Mouse (Mus musculus): ENCODE results near the gene Cpsf6. TPM values are rescaled to one million over a fixed set of nuclear protein-coding genes. Genes with fewer than 3 reads are reported as not detected.

The Cpsf6 gene
- polyA plus RNA-seq, 1 experiment, result 57.5 TPM

GRCm38 (mm10) chr10:117377431-117378290 is 2.2 kb downstream of the Cpsf6 start:
- peaks cover 2% of the 10 kb centered on the region; the same call in 1 of the 2 replicates for H3K4me1 ChIP-seq (ENCODE audit: control insufficient read depth, insufficient read depth, low read length)
- WGBS, result 22% methylated on average over 16 of the region's 16 CpGs
- no peak overlapping the region for H3K4me3 ChIP-seq (ENCODE audit: insufficient read depth, low read depth, low read length)
- no peak overlapping the region for H3K27ac ChIP-seq (ENCODE audit: insufficient read depth, low read depth, low read length)
- TF ChIP-seq POLR2A (IDR thresholded peaks at IDR 0.05; ENCODE audit: insufficient read depth, low read depth, low read length), result no peak
- no peak for TF ChIP-seq CTCF (IDR thresholded peaks at IDR 0.05; ENCODE audit: insufficient read depth, low read depth, low read length)

- WGBS, result under 1% methylated on average over 86 of the region's 86 CpGs
- H3K4me3 ChIP-seq (ENCODE audit: insufficient read depth, low read depth, low read length), result peak overlapping the region; percentile 97
These were observed 3.1 kb downstream of the Cpsf6 start for GRCm38 (mm10) chr10:117376580-117377189.

GRCm38 (mm10) chr10:117375841-117376579 is 3.8 kb downstream of the Cpsf6 start:
- H3K4me3 ChIP-seq (ENCODE audit: insufficient read depth, low read depth, low read length), result peak overlapping the region; percentile 97
- WGBS, result under 1% methylated on average over 74 of the region's 74 CpGs
- H3K4me1 ChIP-seq (ENCODE audit: control insufficient read depth, insufficient read depth, low read length), result peaks cover 2% of the 10 kb centered on the region; the same call in 1 of the 2 replicates
- TF ChIP-seq POLR2A (IDR thresholded peaks at IDR 0.05; ENCODE audit: insufficient read depth, low read depth, low read length) (no peak), CTCF (IDR thresholded peaks at IDR 0.05; ENCODE audit: insufficient read depth, low read depth, low read length) (no peak)
- peak overlapping the region; percentile 70 for H3K27ac ChIP-seq (ENCODE audit: insufficient read depth, low read depth, low read length)

More at GRCm38 (mm10) chr10:117376580-117377189, 3.1 kb downstream of the Cpsf6 start:
- TF ChIP-seq CTCF (IDR thresholded peaks at IDR 0.05; ENCODE audit: insufficient read depth, low read depth, low read length) (no peak), POLR2A (IDR thresholded peaks at IDR 0.05; ENCODE audit: insufficient read depth, low read depth, low read length) (peak; percentile 99)
- H3K27ac ChIP-seq (ENCODE audit: insufficient read depth, low read depth, low read length), result peak overlapping the region; percentile 70
- peaks cover 2% of the 10 kb centered on the region; the same call in 1 of the 2 replicates for H3K4me1 ChIP-seq (ENCODE audit: control insufficient read depth, insufficient read depth, low read length)

- Histone ChIP-seq H3K27ac (ENCODE audit: insufficient read depth, low read depth, low read length) (no peak overlapping the region), H3K4me3 (ENCODE audit: insufficient read depth, low read depth, low read length) (peak overlapping the region; percentile 30; the same call in 1 of the 2 replicates), H3K4me1 (ENCODE audit: control insufficient read depth, insufficient read depth, low read length) (peaks cover 2% of the 10 kb centered on the region; the same call in 1 of the 2 replicates)
- 14% methylated on average over 10 of the region's 10 CpGs for WGBS
- TF ChIP-seq POLR2A (IDR thresholded peaks at IDR 0.05; ENCODE audit: insufficient read depth, low read depth, low read length), result no peak
- TF ChIP-seq CTCF (IDR thresholded peaks at IDR 0.05; ENCODE audit: insufficient read depth, low read depth, low read length), result no peak
These were observed 4.7 kb downstream of the Cpsf6 start for GRCm38 (mm10) chr10:117375163-117375562.

- peaks cover 3% of the 10 kb centered on the region; the same call in 1 of the 2 replicates for H3K4me1 ChIP-seq (ENCODE audit: control insufficient read depth, insufficient read depth, low read length)
- WGBS, result 16% methylated on average over 3 of the region's 3 CpGs
These were observed 16.7 kb downstream of the Cpsf6 start for GRCm38 (mm10) chr10:117363106-117363505.

GRCm38 (mm10) chr10:117358891-117359290 is 20.9 kb downstream of the Cpsf6 start:
- Histone ChIP-seq H3K4me1 (ENCODE audit: control insufficient read depth, insufficient read depth, low read length) (peaks cover 3% of the 10 kb centered on the region; the same call in 1 of the 2 replicates), H3K27ac (ENCODE audit: insufficient read depth, low read depth, low read length) (no peak overlapping the region), H3K4me3 (ENCODE audit: insufficient read depth, low read depth, low read length) (no peak overlapping the region)
- TF ChIP-seq POLR2A (IDR thresholded peaks at IDR 0.05; ENCODE audit: insufficient read depth, low read depth, low read length), result no peak
- TF ChIP-seq CTCF (IDR thresholded peaks at IDR 0.05; ENCODE audit: insufficient read depth, low read depth, low read length), result no peak
- 84% methylated on average over 11 of the region's 11 CpGs for WGBS

More at GRCm38 (mm10) chr10:117363106-117363505, 16.7 kb downstream of the Cpsf6 start:
- Histone ChIP-seq H3K27ac (ENCODE audit: insufficient read depth, low read depth, low read length) (no peak overlapping the region), H3K4me3 (ENCODE audit: insufficient read depth, low read depth, low read length) (no peak overlapping the region)
- TF ChIP-seq POLR2A (IDR thresholded peaks at IDR 0.05; ENCODE audit: insufficient read depth, low read depth, low read length), result no peak
- TF ChIP-seq CTCF (IDR thresholded peaks at IDR 0.05; ENCODE audit: insufficient read depth, low read depth, low read length), result peak; percentile 34; the same call in 1 of the 2 replicates

- H3K4me1 ChIP-seq (ENCODE audit: control insufficient read depth, insufficient read depth, low read length), result no peaks in the 10 kb centered on the region
- WGBS, result 86% methylated on average over 4 of the region's 4 CpGs
- no peak for TF ChIP-seq CTCF (IDR thresholded peaks at IDR 0.05; ENCODE audit: insufficient read depth, low read depth, low read length)
- TF ChIP-seq POLR2A (IDR thresholded peaks at IDR 0.05; ENCODE audit: insufficient read depth, low read depth, low read length), result no peak
- no peak overlapping the region for H3K4me3 ChIP-seq (ENCODE audit: insufficient read depth, low read depth, low read length)
- no peak overlapping the region for H3K27ac ChIP-seq (ENCODE audit: insufficient read depth, low read depth, low read length)
These were observed 36.8 kb downstream of the Cpsf6 start for GRCm38 (mm10) chr10:117343000-117343399.

- TF ChIP-seq CTCF (IDR thresholded peaks at IDR 0.05; ENCODE audit: insufficient read depth, low read depth, low read length), result no peak
- TF ChIP-seq POLR2A (IDR thresholded peaks at IDR 0.05; ENCODE audit: insufficient read depth, low read depth, low read length), result no peak
- Histone ChIP-seq H3K27ac (ENCODE audit: insufficient read depth, low read depth, low read length) (no peak overlapping the region), H3K4me1 (ENCODE audit: control insufficient read depth, insufficient read depth, low read length) (no peaks in the 10 kb centered on the region), H3K4me3 (ENCODE audit: insufficient read depth, low read depth, low read length) (no peak overlapping the region)
- 54% methylated on average over 2 of the region's 2 CpGs for WGBS
These were observed 37.4 kb downstream of the Cpsf6 start for GRCm38 (mm10) chr10:117342406-117342805.
